Mouse (Mus musculus) MEL (cell line): ENCODE measurements at regions not wholly inside any gene's neighbourhood (a gene's known extent, or its start where the extent isn't known, plus 50 kb on each side); places are given as distances from the start of the nearest gene placed in this dataset.

Experiments used
- CTCF ChIP-seq, 3 experiments: IDR thresholded peaks in 2 of 3; conservative IDR thresholded peaks in 1 of 3; 2 replicates each; pipeline ENCODE4 v1.5.1; 2011 to 2012; ENCODE audit warnings: low read length in 3 of 3, low read depth in 2 of 3, mild to moderate bottlenecking in 2 of 3, improper control_type of control experiment in 1 of 3, inconsistent platforms in 1 of 3, mixed read lengths in 1 of 3, moderate library complexity in 1 of 3; ENCODE audit not compliant: control insufficient read depth in 1 of 3, insufficient read depth in 1 of 3, poor library complexity in 1 of 3, severe bottlenecking in 1 of 3
- E2F4 ChIP-seq: IDR thresholded peaks from 2 replicates; pipeline ENCODE4 v1.6.1; 2011; ENCODE audit warnings: low read depth, low read length, improper control_type of control experiment, borderline replicate concordance
- ETS1 ChIP-seq: IDR thresholded peaks from 2 replicates; pipeline ENCODE4 v1.6.1; 2012; ENCODE audit warnings: low read depth, mild to moderate bottlenecking, inconsistent platforms, low read length, improper control_type of control experiment, moderate library complexity
- GABPA ChIP-seq: IDR thresholded peaks from 2 replicates; pipeline ENCODE4 v1.6.1; 2012; ENCODE audit warnings: low read depth, mild to moderate bottlenecking, inconsistent platforms, low read length, improper control_type of control experiment, moderate library complexity
- MAZ ChIP-seq: IDR thresholded peaks from 2 replicates; pipeline ENCODE4 v1.6.1; 2012; ENCODE audit warnings: low read depth, mild to moderate bottlenecking, inconsistent platforms, low read length, improper control_type of control experiment
- MXI1 ChIP-seq: IDR thresholded peaks from 2 replicates; pipeline ENCODE4 v1.6.1; 2011; ENCODE audit warnings: mild to moderate bottlenecking, low read depth, low read length, improper control_type of control experiment
- POLR2A ChIP-seq, 2 experiments: IDR thresholded peaks; 2 replicates each; pipeline ENCODE4 v1.6.1; 2011 to 2012; ENCODE audit warnings: low read length in 2 of 2, mild to moderate bottlenecking in 2 of 2, control low read depth in 1 of 2, improper control_type of control experiment in 1 of 2, low read depth in 1 of 2, moderate library complexity in 1 of 2; ENCODE audit not compliant: control insufficient read depth in 1 of 2, insufficient read depth in 1 of 2, poor library complexity in 1 of 2
- TCF12 ChIP-seq: IDR thresholded peaks from 2 replicates; pipeline ENCODE4 v1.6.1; 2014; ENCODE audit warnings: low read depth, mild to moderate bottlenecking, inconsistent platforms, low read length, improper control_type of control experiment, moderate library complexity
- USF1 ChIP-seq: IDR thresholded peaks from 2 replicates; pipeline ENCODE4 v1.6.1; 2014; ENCODE audit warnings: low read depth, mild to moderate bottlenecking, inconsistent platforms, low read length, improper control_type of control experiment, moderate library complexity
- ZMIZ1 ChIP-seq: IDR thresholded peaks from 2 replicates; pipeline ENCODE4 v1.6.1; 2012; ENCODE audit warnings: low read depth, mild to moderate bottlenecking, inconsistent platforms, low read length, improper control_type of control experiment, moderate library complexity

DNA sequence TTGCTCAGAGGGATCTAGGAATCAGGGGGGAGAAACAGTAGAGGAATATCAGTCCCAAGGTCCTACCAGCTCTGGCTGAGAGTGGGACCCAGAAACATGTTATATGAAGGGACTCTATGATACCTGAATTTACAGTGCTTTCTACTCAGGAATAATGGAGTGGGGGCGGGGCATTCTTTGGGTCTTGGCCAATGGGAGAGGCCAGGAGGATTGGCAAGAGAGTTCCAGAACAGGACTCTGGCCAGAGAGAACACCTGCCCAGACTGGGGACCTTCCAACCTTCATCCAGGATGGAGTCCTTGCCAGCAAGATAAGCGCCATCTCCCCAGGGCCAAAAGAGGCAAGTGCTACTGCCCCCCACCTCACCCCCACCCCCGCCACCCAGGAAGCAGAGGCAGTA lies 81.0 kb upstream of the Lhx5 start:
- TF ChIP-seq USF1, result no peak
- no peak for TF ChIP-seq POLR2A (IDR thresholded peaks at IDR 0.05; ENCODE audit: control insufficient read depth in 1 of 2, insufficient read depth in 1 of 2, low read depth in 1 of 2, low read length in 2 of 2, poor library complexity in 1 of 2)
- no peak for TF ChIP-seq MAZ
- no peak for TF ChIP-seq TCF12
- TF ChIP-seq ETS1, result no peak
- TF ChIP-seq ZMIZ1, result no peak
- TF ChIP-seq MXI1, result no peak
- TF ChIP-seq CTCF (IDR thresholded peaks at IDR 0.05 in 2 of 3, conservative IDR thresholded peaks at IDR 0.05 in 1 of 3; ENCODE audit: control insufficient read depth in 1 of 3, insufficient read depth in 1 of 3, low read depth in 2 of 3, low read length in 3 of 3, poor library complexity in 1 of 3, severe bottlenecking in 1 of 3), result no peak
- TF ChIP-seq GABPA, result no peak
- TF ChIP-seq E2F4, result no peak
